Mouse (Mus musculus): ENCODE measurements at regions not wholly inside any gene's neighbourhood (a gene's known extent, or its start where the extent isn't known, plus 50 kb on each side); places are given as distances from the start of the nearest gene placed in this dataset.

- TF ChIP-seq EP300 (IDR thresholded peaks at IDR 0.05; ENCODE audit: low read depth) (no peak), CTCF (IDR thresholded peaks at IDR 0.05; ENCODE audit: low read depth) (no peak)
Measured at GRCm38 (mm10) chr1:164531741-164532140, 73.6 kb upstream of the Atp1b1 start.
